ENCODE assay signal across 10 mouse cellular contexts in the genomic region with DNA sequence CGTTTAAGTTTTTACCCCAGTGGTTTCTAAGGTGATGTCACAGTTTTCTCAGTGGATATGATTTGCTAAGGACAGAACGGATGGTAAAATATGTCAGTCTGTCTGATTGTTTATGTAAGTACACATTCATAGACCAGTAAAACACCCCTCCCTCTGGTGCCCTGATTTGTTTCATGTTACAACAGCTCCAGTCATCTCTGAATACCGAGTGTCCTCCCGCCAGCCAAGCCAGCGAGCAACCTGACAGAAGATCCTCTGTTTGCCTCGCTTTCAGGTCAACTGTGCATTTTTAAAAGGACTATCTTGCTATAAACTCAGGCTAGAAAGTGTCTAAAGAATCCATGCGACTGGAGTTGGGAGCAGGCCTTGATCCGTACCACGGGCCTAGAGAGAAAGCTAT. TPM values are rescaled to one million over a fixed set of nuclear protein-coding genes. Genes with fewer than 3 reads are reported as not detected.
A peak's percentile ranks its signal among the peaks of the same experiment; 100 is the strongest.
DNase-seq lines count a peak whose midpoint lies in the region; ATAC-seq and TF ChIP-seq lines count a peak whose summit lies in the region.
"Had no signal": no experiment of that assay in that cellular context is flagged by ENCODE, and none has a peak within 500 bp of the region (broad histone marks: within the 10 kb centered on the region; RNA-seq: fewer than 3 reads in every experiment).

No protein-coding gene starts in this region.

- H3K27me3 ChIP-seq in forebrain, embryonic 10.5 days (ENCODE audit: poor library complexity, severe bottlenecking), result peaks cover 6% of the 10 kb centered on the region; the same call in 1 of the 2 replicates
- H3K27me3 ChIP-seq in forebrain, embryonic 16.5 days (replicated peaks; ENCODE audit: control insufficient read depth, insufficient read depth, low read length), result no peaks in the 10 kb centered on the region
- H3K27me3 ChIP-seq in kidney, postnatal 0 days (ENCODE audit: insufficient read depth, low read length), result no peaks in the 10 kb centered on the region
- 0 out of 2 replicates have a peak, but pooled peaks cover 5% of the 10 kb centered on the region for H3K27me3 ChIP-seq in embryonic facial prominence, embryonic 10.5 days (replicated peaks; ENCODE audit: low read depth, poor library complexity, severe bottlenecking)
- H3K27me3 ChIP-seq in midbrain, embryonic 10.5 days (ENCODE audit: low read depth, poor library complexity, severe bottlenecking), result no peaks in the 10 kb centered on the region

- H3K9me3 ChIP-seq in forebrain, embryonic 10.5 days, result no peaks in the 10 kb centered on the region
- no peaks in the 10 kb centered on the region for H3K9me3 ChIP-seq in forebrain, embryonic 16.5 days (ENCODE audit: control insufficient read depth, low read length)
- no peaks in the 10 kb centered on the region for H3K9me3 ChIP-seq in kidney, postnatal 0 days (replicated peaks; ENCODE audit: low read length)
- H3K9me3 ChIP-seq in embryonic facial prominence, embryonic 10.5 days, result no peaks in the 10 kb centered on the region; the same call in 1 of the 2 replicates
- H3K9me3 ChIP-seq in midbrain, embryonic 10.5 days (replicated peaks), result no peaks in the 10 kb centered on the region

- peak overlapping the region; percentile 63; the same call in 1 of the 2 replicates for H3K4me3 ChIP-seq in forebrain, embryonic 10.5 days
- H3K4me3 ChIP-seq in forebrain, embryonic 16.5 days (replicated peaks; ENCODE audit: low read length), result no peak overlapping the region
- H3K4me3 ChIP-seq in kidney, postnatal 0 days (replicated peaks; ENCODE audit: low read depth, low read length), result no peak overlapping the region
- H3K4me3 ChIP-seq in embryonic facial prominence, embryonic 10.5 days, result peak overlapping the region; percentile 65; the same call in 1 of the 2 replicates
- H3K4me3 ChIP-seq in midbrain, embryonic 10.5 days, result 0 out of 2 replicates have a peak overlapping the region, but pooled peaks have one; percentile 65

- WGBS in forebrain, embryonic 10.5 days, result 64% methylated on average over 9 of the region's 9 CpGs
- 62% methylated on average over 9 of the region's 9 CpGs for WGBS in forebrain, embryonic 16.5 days
- 80% methylated on average over 9 of the region's 9 CpGs for WGBS in kidney, postnatal 0 days
- WGBS in embryonic facial prominence, embryonic 10.5 days, result 55% methylated on average over 9 of the region's 9 CpGs
- WGBS in midbrain, embryonic 10.5 days, result 65% methylated on average over 9 of the region's 9 CpGs

- no peak overlapping the region for H3K9ac ChIP-seq in forebrain, embryonic 16.5 days (replicated peaks; ENCODE audit: low read depth, low read length)
- H3K9ac ChIP-seq in kidney, postnatal 0 days (ENCODE audit: low read depth, low read length), result no peak overlapping the region

- no peak for ATAC-seq in forebrain, embryonic 16.5 days
- no peak for ATAC-seq in kidney, postnatal 0 days (replicated peaks; ENCODE audit: low FRiP score, low read depth)
- ATAC-seq: Patski had no signal

- TF ChIP-seq CTCF in kidney, postnatal 0 days (IDR thresholded peaks at IDR 0.05; ENCODE audit: low read depth), result no peak

- no peaks in the 10 kb centered on the region for H3K36me3 ChIP-seq in forebrain, embryonic 10.5 days (replicated peaks)
- no peaks in the 10 kb centered on the region for H3K36me3 ChIP-seq in forebrain, embryonic 16.5 days (ENCODE audit: control insufficient read depth, insufficient read depth)
- H3K36me3 ChIP-seq in kidney, postnatal 0 days (ENCODE audit: insufficient read depth, low read length), result no peaks in the 10 kb centered on the region
- no peaks in the 10 kb centered on the region for H3K36me3 ChIP-seq in embryonic facial prominence, embryonic 10.5 days (replicated peaks)
- no peaks in the 10 kb centered on the region for H3K36me3 ChIP-seq in midbrain, embryonic 10.5 days

- no peak overlapping the region for H3K4me2 ChIP-seq in forebrain, embryonic 16.5 days (ENCODE audit: low read length)
- H3K4me2 ChIP-seq in kidney, postnatal 0 days (ENCODE audit: low read length), result no peak overlapping the region

- peak overlapping the region; percentile 86 for H3K27ac ChIP-seq in forebrain, embryonic 10.5 days
- H3K27ac ChIP-seq in forebrain, embryonic 16.5 days (ENCODE audit: low read length), result no peak overlapping the region
- peak overlapping the region; percentile 85; the same call in 1 of the 2 replicates for H3K27ac ChIP-seq in kidney, postnatal 0 days
- H3K27ac ChIP-seq in embryonic facial prominence, embryonic 10.5 days (replicated peaks), result peak overlapping the region; percentile 84
- H3K27ac ChIP-seq in midbrain, embryonic 10.5 days (replicated peaks), result peak overlapping the region; percentile 84

- DNase-seq in forebrain, embryonic 10.5 days (ENCODE audit: extremely low spot score, low spot score), result no peak
- DNase-seq in kidney, postnatal 0 days (ENCODE audit: low spot score), result no peak
- DNase-seq in kidney, adult 11 months, result no peak
- no peak for DNase-seq in embryonic facial prominence, embryonic 10.5 days (ENCODE audit: low spot score)
- no peak for DNase-seq in midbrain, embryonic 10.5 days (ENCODE audit: low spot score)
- no peak for DNase-seq in adrenal gland, adult 8-10 months
- no peak for DNase-seq in B cell, adult 2 months

- H3K4me1 ChIP-seq in forebrain, embryonic 10.5 days, result peaks cover 14% of the 10 kb centered on the region
- peaks cover 7% of the 10 kb centered on the region for H3K4me1 ChIP-seq in forebrain, embryonic 16.5 days (replicated peaks; ENCODE audit: control insufficient read depth, insufficient read depth, low read length)
- H3K4me1 ChIP-seq in kidney, postnatal 0 days (replicated peaks; ENCODE audit: insufficient read depth, low read length), result no peaks in the 10 kb centered on the region
- H3K4me1 ChIP-seq in embryonic facial prominence, embryonic 10.5 days, result peaks cover 17% of the 10 kb centered on the region
- H3K4me1 ChIP-seq in midbrain, embryonic 10.5 days, result peaks cover 15% of the 10 kb centered on the region

RNA-seq across cellular contexts. Expression of gene Slc2a12, which starts 0.6 kb away (rescaled TPM):
- 1.4 and 1.5 TPM in 2 replicates for polyA plus RNA-seq in forebrain, embryonic 10.5 days (2016; fragmentation: Nextera tagmentation; extraction: Ambion mirVana)
- polyA plus RNA-seq in forebrain, embryonic 16.5 days (2015; fragmentation: Nextera tagmentation; extraction: Ambion mirVana), result 4.2 and 5.0 TPM in 2 replicates
- 2.8 and 3.0 TPM in 2 replicates for polyA plus RNA-seq in kidney, postnatal 0 days (2015; fragmentation: Nextera tagmentation; extraction: Ambion mirVana)
- 1.2 and 1.7 TPM in 2 replicates for polyA plus RNA-seq in embryonic facial prominence, embryonic 10.5 days (2016; fragmentation: Nextera tagmentation; extraction: Ambion mirVana)
- polyA plus RNA-seq in midbrain, embryonic 10.5 days (2016; fragmentation: Nextera tagmentation; extraction: Ambion mirVana), result 1.5 and 1.7 TPM in 2 replicates
- under 1 TPM; 0.78 to 0.96 (median 0.84) TPM for total RNA-seq in adrenal gland, adult 8-10 months (2022)
- polyA plus RNA-seq: erythroblast, embryonic 14.5 days; Patski had no signal

Comparison
In these comparisons a context has a peak if more than half of its experiments do, and no peak if none do; other contexts are left out.
1. H3K4me3 ChIP-seq: peak in forebrain, embryonic 10.5 days (single experiment), embryonic facial prominence, embryonic 10.5 days (single experiment) and midbrain, embryonic 10.5 days (single experiment); none in forebrain, embryonic 16.5 days (single experiment) and kidney, postnatal 0 days (single experiment).